Mouse (Mus musculus) liver, embryonic 11.5 days (tissue): ENCODE data around the gene Fam117a. TPM values are rescaled to one million over a fixed set of nuclear protein-coding genes. Genes with fewer than 3 reads are reported as not detected.

Experiments used
- ATAC-seq: fragments of 200-750 bp; cut with Nextera tagmentation; replicated peaks from 2 replicates; pipeline ENCODE4 v1.8.0; 2017; ENCODE audit warnings: moderate number of reproducible peaks, mild to moderate bottlenecking, moderate TSS enrichment, moderate library complexity; ENCODE audit not compliant: low FRiP score
- DNase-seq: peaks from one replicate; pipeline ENCODE4 v3.0.0-alpha.2; 2017; ENCODE audit warnings: low spot score
- H3K27ac ChIP-seq: fragments of 300-500 bp; sonication (generic); 2 replicates; pipeline ENCODE4 v1.5.1; 2014; ENCODE audit warnings: mild to moderate bottlenecking, low read depth, low read length, control low read depth
- H3K27me3 ChIP-seq: fragments of 300-500 bp; sonication (generic); replicated peaks from 2 replicates; pipeline ENCODE4 v1.6.1; 2014; ENCODE audit warnings: low read length, mixed read lengths; ENCODE audit not compliant: control insufficient read depth, insufficient read depth
- H3K36me3 ChIP-seq: fragments of 300-500 bp; sonication (generic); 2 replicates; pipeline ENCODE4 v1.6.1; 2014; ENCODE audit warnings: mild to moderate bottlenecking, low read length, moderate library complexity, mixed read lengths; ENCODE audit not compliant: control insufficient read depth, insufficient read depth
- H3K4me1 ChIP-seq: fragments of 300-500 bp; sonication (generic); replicated peaks from 2 replicates; pipeline ENCODE4 v1.6.1; 2014; ENCODE audit warnings: low read length, mixed read lengths; ENCODE audit not compliant: control insufficient read depth, insufficient read depth
- H3K4me2 ChIP-seq: fragments of 300-500 bp; sonication (generic); 2 replicates; pipeline ENCODE4 v1.6.1; 2014; ENCODE audit warnings: mild to moderate bottlenecking, control low read depth, moderate library complexity
- H3K4me3 ChIP-seq: fragments of 300-500 bp; sonication (generic); 2 replicates; pipeline ENCODE4 v1.5.1; 2014; ENCODE audit warnings: low read depth, low read length, control low read depth
- H3K9ac ChIP-seq: fragments of 300-500 bp; sonication (generic); 2 replicates; pipeline ENCODE4 v1.6.1; 2014; ENCODE audit warnings: low read depth, low read length, control low read depth
- H3K9me3 ChIP-seq: fragments of 300-500 bp; sonication (generic); 2 replicates; pipeline ENCODE4 v1.6.1; 2016; ENCODE audit warnings: low read length, inconsistent platforms, mixed read lengths; ENCODE audit not compliant: control insufficient read depth
- WGBS: fragments of 180-500 bp; shearing (Covaris S2); extraction: QIAGEN DNeasy Blood & Tissue Kit; methylation state at CpG from one replicate; pipeline ENCODE4 v1.1.7; 2014; 5-methylcytosine and 5-hydroxymethylcytosine counted together
- polyA plus RNA-seq: library from polyadenylated mRNA; unstranded; fragments of >200 nt; fragmentation: Nextera tagmentation; extraction: Ambion mirVana; gene quantifications from 2 replicates; pipeline ENCODE4 v1.2.1, GENCODE M21; 2014

The Fam117a gene
- 41.3 and 44.9 TPM in 2 replicates for polyA plus RNA-seq

DNA sequence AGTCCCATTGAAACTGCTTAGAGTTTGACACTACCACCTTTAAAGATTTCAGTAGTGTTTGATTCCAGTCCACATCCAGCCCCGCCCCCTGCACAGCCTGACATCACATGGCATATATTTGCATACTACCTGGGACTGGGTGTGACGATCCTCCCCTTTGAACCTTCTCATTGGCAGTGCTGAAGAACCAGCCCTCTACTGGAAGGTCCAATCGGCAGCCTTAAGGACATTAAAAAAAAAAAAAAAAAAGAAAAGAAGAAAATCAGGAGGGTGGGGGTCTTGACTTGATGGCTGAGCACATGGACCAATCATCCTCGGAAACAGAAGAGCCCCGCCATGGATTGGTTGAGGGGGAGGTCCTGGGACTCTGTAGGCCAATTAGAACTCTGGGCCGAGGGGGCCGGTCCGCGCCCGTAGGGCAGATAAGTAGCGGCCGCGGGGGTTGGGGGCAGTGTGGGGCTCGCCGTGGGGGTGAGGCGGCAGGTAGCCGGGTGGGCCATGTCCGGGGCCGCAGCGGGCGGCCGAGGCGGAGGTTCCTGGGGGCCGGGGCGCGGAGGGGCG lies at the start of gene Fam117a:
Fam117a (plus strand) TSS at position 451 of the 561 bp plus-strand sequence.
- Histone ChIP-seq H3K4me3 (peak within 1 kb of the TSS; percentile 82), H3K4me1 (peaks cover 53% of the 10 kb centered on the region), H3K4me2 (peak within 1 kb of the TSS; percentile 87), H3K27me3 (no peaks in the 10 kb centered on the region), H3K9me3 (no peaks in the 10 kb centered on the region), H3K36me3 (no peaks in the 10 kb centered on the region), H3K9ac (peak within 1 kb of the TSS; percentile 91), H3K27ac (peak within 1 kb of the TSS; percentile 97)
- DNase-seq (peak; percentile 84), ATAC-seq (peak; percentile 85)
- WGBS, result under 1% methylated on average over 22 of the region's 27 CpGs

DNA sequence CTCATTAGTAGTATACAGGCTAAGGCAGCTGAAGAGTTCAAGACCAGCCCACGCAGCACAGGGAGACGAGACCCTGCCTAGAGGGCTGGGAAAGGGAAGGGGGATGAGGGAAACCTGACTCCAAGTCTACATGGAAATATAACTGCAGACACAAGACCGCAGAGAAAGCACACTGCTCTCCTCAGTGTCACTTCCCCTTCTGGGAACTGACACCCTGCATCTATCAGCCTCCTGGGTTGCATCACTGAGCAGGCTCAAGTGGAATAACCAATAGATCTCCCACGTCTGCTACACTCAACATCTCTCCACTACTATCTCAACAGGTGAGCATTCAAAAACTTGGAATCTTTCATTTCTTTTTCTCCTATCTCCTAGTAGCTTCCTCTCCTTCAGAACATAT lies 44.8 kb upstream of the Fam117a start:
- WGBS, result 60% methylated on average over 4 of the region's 4 CpGs
- no peak overlapping the region for H3K27ac ChIP-seq

DNA sequence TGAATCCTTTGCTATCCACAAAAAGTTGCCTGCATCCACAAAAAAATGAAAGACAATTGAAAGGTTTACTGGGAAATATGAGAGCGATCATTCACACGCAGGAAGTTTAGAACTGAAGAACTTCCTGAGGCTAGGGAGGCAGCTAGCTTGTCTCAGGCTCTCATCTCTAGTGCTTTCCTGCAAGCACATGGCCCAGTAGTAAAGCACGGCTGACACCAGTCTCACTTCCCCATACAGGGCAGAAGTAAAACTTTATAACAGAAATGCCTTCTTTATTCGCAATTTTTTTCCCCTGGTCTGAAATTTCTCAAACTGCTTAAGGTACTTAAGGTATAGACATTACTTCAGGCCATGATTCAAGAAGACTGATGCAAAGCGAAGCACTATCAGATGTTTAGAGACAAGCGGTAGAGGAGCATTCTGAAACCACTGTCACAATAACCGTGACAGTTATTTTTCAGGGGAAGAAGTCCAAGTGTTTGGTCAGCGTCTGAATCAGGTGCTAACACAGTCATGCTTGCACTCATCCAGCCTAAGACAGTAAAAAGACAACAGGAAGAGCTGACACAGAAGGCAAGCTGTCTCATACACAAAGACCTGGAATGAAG lies 43.7 kb upstream of the Fam117a start:
- WGBS, result 58% methylated on average over 8 of the region's 8 CpGs
- H3K4me3 ChIP-seq, result no peak overlapping the region
- DNase-seq (no peak), ATAC-seq (no peak)
- peaks cover 65% of the 10 kb centered on the region for H3K36me3 ChIP-seq
- H3K9ac ChIP-seq, result no peak overlapping the region
- H3K4me1 ChIP-seq, result no peaks in the 10 kb centered on the region; the same call in 1 of the 2 replicates
- no peak overlapping the region for H3K4me2 ChIP-seq
- H3K27ac ChIP-seq, result no peak overlapping the region
- H3K27me3 ChIP-seq, result no peaks in the 10 kb centered on the region
- no peaks in the 10 kb centered on the region for H3K9me3 ChIP-seq

More for the DNA sequence above, 44.8 kb upstream of the Fam117a start:
- ATAC-seq, result no peak
- H3K36me3 ChIP-seq, result peaks cover 58% of the 10 kb centered on the region
- no peaks in the 10 kb centered on the region for H3K9me3 ChIP-seq
- no peak overlapping the region for H3K4me3 ChIP-seq
- no peak overlapping the region for H3K4me2 ChIP-seq
- H3K4me1 ChIP-seq, result no peaks in the 10 kb centered on the region; the same call in 1 of the 2 replicates
- H3K9ac ChIP-seq, result no peak overlapping the region
- no peaks in the 10 kb centered on the region for H3K27me3 ChIP-seq
- DNase-seq, result no peak

DNA sequence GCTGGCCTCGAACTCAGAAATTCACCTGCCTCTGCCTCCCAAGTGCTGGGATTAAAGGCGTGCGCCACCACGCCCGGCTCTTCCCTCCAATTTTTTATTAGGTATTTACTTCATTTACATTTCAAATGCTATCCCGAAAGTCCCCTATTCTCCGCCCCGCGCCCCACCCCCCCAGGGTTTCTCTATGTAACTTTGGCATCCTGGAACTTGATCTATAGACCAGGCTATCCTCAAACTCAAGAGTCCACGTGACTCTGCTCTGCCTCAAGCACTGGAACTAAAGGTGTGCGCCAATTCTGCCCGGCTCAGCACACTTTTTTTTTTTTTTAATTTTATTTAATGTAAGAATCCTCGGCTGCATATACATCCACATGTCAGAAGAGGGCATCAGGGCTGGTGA lies 41.1 kb upstream of the Fam117a start:
- Histone ChIP-seq H3K9me3 (no peaks in the 10 kb centered on the region), H3K27me3 (no peaks in the 10 kb centered on the region), H3K4me2 (no peak overlapping the region), H3K9ac (no peak overlapping the region), H3K4me1 (no peaks in the 10 kb centered on the region; the same call in 1 of the 2 replicates), H3K27ac (no peak overlapping the region), H3K4me3 (no peak overlapping the region), H3K36me3 (peaks cover 52% of the 10 kb centered on the region)
- WGBS, result 95% methylated on average over 12 of the region's 13 CpGs
- ATAC-seq, result no peak
- DNase-seq, result no peak

DNA sequence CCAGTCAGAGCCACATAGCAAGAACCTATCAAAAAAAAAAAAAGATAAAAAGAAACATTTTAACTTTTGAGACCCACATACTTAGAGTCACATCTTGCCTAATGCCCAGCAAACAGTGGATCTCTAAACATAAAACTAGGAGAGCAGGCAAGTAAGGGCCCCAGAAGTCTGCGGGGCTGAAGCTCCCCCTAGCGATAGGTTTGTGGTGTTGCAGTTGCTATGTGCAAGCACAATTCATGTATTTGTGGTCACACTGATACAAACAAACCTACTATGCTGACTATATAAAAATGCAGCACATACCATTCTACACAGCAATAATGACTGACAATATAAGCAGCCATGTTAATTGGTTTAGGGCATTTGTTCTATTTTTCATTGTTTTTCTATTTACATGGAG lies 38.7 kb upstream of the Fam117a start:
- H3K27ac ChIP-seq, result no peak overlapping the region
- H3K4me2 ChIP-seq, result no peak overlapping the region
- no peak overlapping the region for H3K4me3 ChIP-seq
- H3K9me3 ChIP-seq, result no peaks in the 10 kb centered on the region
- H3K27me3 ChIP-seq, result no peaks in the 10 kb centered on the region
- no peak overlapping the region for H3K9ac ChIP-seq
- H3K4me1 ChIP-seq, result no peaks in the 10 kb centered on the region; the same call in 1 of the 2 replicates
- 12% methylated on average over 2 of the region's 2 CpGs for WGBS
- ATAC-seq, result 0 out of 2 replicates have a peak, but pooled peaks have one; percentile 31
- H3K36me3 ChIP-seq, result peaks cover 52% of the 10 kb centered on the region
- DNase-seq, result no peak

DNA sequence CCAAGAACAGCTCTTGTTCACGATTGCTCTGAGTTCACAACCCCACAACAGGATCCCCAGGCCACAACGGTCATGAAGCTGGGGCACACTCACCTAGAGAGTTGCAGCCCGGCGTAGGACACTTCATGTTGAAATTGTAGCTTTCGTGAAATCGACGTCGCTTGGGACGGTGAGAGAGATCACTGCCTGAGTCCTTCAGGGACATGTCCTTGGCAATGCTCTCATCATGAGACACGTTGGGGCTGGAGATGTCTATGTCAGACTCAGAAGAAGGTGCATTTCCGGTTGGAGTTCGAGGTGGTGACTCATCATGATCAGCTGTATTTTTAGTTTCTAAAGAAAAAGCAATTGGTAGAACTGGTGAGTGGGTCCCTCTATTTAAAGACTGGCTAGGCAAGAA lies 36.9 kb upstream of the Fam117a start:
- DNase-seq (no peak), ATAC-seq (no peak)
- H3K27me3 ChIP-seq, result no peaks in the 10 kb centered on the region
- H3K4me3 ChIP-seq, result no peak overlapping the region
- H3K27ac ChIP-seq, result no peak overlapping the region
- no peaks in the 10 kb centered on the region for H3K9me3 ChIP-seq
- H3K4me2 ChIP-seq, result no peak overlapping the region
- no peak overlapping the region for H3K9ac ChIP-seq
- H3K36me3 ChIP-seq, result peaks cover 48% of the 10 kb centered on the region
- no peaks in the 10 kb centered on the region; the same call in 1 of the 2 replicates for H3K4me1 ChIP-seq
- 91% methylated on average over 12 of the region's 12 CpGs for WGBS

DNA sequence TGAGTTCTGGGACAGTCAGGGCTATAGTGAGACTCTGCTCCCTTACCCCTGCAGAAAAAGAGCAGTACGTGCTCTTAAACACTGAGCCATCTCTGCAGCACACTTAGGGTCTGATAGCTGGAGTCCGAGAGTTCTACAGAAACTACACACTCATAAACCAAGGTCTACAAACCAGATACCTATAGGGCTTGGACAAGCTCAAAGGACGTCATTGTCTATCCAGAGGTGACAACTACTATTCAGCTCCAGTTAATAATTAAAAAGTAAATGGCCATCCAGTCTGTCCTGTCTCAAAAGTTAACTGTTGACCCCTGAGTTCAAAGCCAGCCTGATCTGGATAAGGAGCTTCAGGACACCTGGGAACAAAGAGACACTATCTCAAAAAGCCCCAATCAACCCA lies 35.0 kb upstream of the Fam117a start:
- DNase-seq (no peak), ATAC-seq (no peak)
- Histone ChIP-seq H3K36me3 (peaks cover 47% of the 10 kb centered on the region), H3K9me3 (no peaks in the 10 kb centered on the region), H3K9ac (no peak overlapping the region), H3K4me3 (no peak overlapping the region), H3K27ac (no peak overlapping the region), H3K4me1 (no peaks in the 10 kb centered on the region; the same call in 1 of the 2 replicates), H3K4me2 (no peak overlapping the region), H3K27me3 (no peaks in the 10 kb centered on the region)
- 91% methylated on average over 3 of the region's 3 CpGs for WGBS

DNA sequence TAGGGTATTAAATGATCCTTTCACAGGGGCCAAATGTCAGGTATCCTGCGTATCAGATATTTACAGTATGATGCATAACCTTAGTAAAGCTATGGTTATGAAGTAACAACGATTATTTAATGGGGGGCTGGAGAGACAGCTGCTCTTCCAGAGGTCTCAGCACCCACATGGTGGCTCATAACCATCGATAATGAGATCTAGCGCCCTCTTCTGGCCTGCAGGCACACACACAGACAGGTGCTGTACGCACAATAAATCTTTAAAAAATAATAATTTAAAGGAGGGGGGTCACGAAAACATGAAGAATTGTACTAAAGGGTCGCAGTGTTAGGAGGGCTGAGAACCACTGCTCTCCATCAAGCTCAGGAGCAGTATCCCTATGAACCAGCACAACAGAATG lies 31.2 kb upstream of the Fam117a start:
- no peaks in the 10 kb centered on the region for H3K27me3 ChIP-seq
- no peak for DNase-seq
- H3K4me3 ChIP-seq, result no peak overlapping the region
- H3K9ac ChIP-seq, result no peak overlapping the region
- H3K27ac ChIP-seq, result no peak overlapping the region
- ATAC-seq, result no peak
- peaks cover 28% of the 10 kb centered on the region for H3K36me3 ChIP-seq
- peaks cover 14% of the 10 kb centered on the region for H3K4me1 ChIP-seq
- WGBS, result 83% methylated on average over 7 of the region's 7 CpGs
- no peak overlapping the region for H3K4me2 ChIP-seq
- no peaks in the 10 kb centered on the region for H3K9me3 ChIP-seq

DNA sequence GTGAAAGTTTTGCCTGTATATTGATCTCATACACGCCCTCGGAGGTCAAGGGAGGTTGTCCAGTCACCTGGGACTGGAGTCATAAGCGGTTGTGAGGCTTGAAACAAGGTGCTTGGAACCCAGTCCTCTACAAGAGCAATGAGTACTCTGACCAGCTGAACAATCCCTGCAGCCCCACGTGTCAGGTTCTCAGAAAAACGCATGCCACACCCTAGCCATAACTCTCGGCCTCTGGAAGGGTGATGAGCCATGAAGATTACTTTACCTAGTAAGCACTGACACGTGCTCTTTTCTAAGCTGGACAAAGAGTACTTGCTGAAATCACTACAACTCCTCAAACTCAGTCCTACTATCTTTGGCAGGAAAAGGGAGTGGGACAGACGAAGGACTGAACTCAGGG lies 29.3 kb upstream of the Fam117a start:
- Histone ChIP-seq H3K9ac (no peak overlapping the region), H3K4me1 (peaks cover 23% of the 10 kb centered on the region), H3K27ac (no peak overlapping the region), H3K4me3 (no peak overlapping the region), H3K4me2 (peak overlapping the region; percentile 86), H3K9me3 (no peaks in the 10 kb centered on the region), H3K36me3 (peaks cover 16% of the 10 kb centered on the region), H3K27me3 (no peaks in the 10 kb centered on the region)
- no peak for ATAC-seq
- no peak for DNase-seq
- WGBS, result 63% methylated on average over 8 of the region's 8 CpGs
